In genomic region chr8:6179602-6180001, GRCm38 (mm10) we compare ENCODE assay signal across 29 mouse cellular contexts.
A peak's percentile ranks its signal among the peaks of the same experiment; 100 is the strongest.
DNase-seq lines count a peak whose midpoint lies in the region; ATAC-seq and TF ChIP-seq lines count a peak whose summit lies in the region.
"Had no signal": no experiment of that assay in that cellular context is flagged by ENCODE, and none has a peak within 500 bp of the region (broad histone marks: within the 10 kb centered on the region; RNA-seq: fewer than 3 reads in every experiment).

No protein-coding gene starts in this region.

- no peaks in the 10 kb centered on the region for H3K36me3 ChIP-seq in splenic B cell, adult 2 months (ENCODE audit: control insufficient read depth, insufficient read depth, low read length, poor library complexity, severe bottlenecking)
- H3K36me3 ChIP-seq: embryonic facial prominence, embryonic 10.5 days; embryonic facial prominence, embryonic 13.5 days; forebrain, embryonic 10.5 days; heart, embryonic 10.5 days; heart, embryonic 13.5 days had no signal

- no peak for TF ChIP-seq POLR2A in brain, embryonic 14.5 days (IDR thresholded peaks at IDR 0.05; ENCODE audit: borderline replicate concordance, extremely low read depth, insufficient read depth, insufficient read length, poor library complexity, severe bottlenecking)

- TF ChIP-seq CTCF in brain, embryonic 14.5 days (IDR thresholded peaks at IDR 0.05; ENCODE audit: borderline replicate concordance, extremely low read depth, insufficient read depth, insufficient read length), result no peak

- H3K27me3 ChIP-seq in splenic B cell, adult 2 months (ENCODE audit: control insufficient read depth, insufficient read depth, low read length, poor library complexity, severe bottlenecking), result no peaks in the 10 kb centered on the region
- H3K27me3 ChIP-seq: embryonic facial prominence, embryonic 13.5 days; forebrain, embryonic 13.5 days; heart, embryonic 13.5 days had no signal

- no peak for DNase-seq in frontal cortex, postnatal 14 days (ENCODE audit: low spot score in 2 of 2)
- peak; percentile 72 for DNase-seq in A20 (ENCODE audit: low read depth, low spot score)
- DNase-seq in brain, embryonic 14.5 days (ENCODE audit: low read depth), result peak; percentile 17
- DNase-seq in splenic B cell, adult 2 months (ENCODE audit: low read depth, low spot score), result peak; percentile 3
- DNase-seq in kidney, adult 9 months, result no peak
- DNase-seq in adrenal gland, adult (ENCODE audit: inconsistent age in 2 of 2, low spot score in 1 of 2), result no peak
- DNase-seq: adrenal gland, adult 8-10 months; adrenal gland, postnatal 25 days; cerebellum, adult 11 months; cerebellum, adult 2 months; cerebellum, adult 9-11 months; cerebellum, postnatal 25 days; embryo, embryonic 11 days; gastrocnemius, postnatal 10 days; gastrocnemius, postnatal 36 days; heart, adult 2 months; heart, postnatal 14 days; heart, postnatal 4 days had no signal

- peak; percentile 82 for ATAC-seq in frontal cortex, adult (ENCODE audit: low TSS enrichment)
- ATAC-seq: CD4-positive, CD25-positive, alpha-beta regulatory T cell, adult 4 months; forebrain, embryonic 13.5 days; hindbrain, postnatal 0 days; inflammation-experienced regulatory T-cells, adult 6 months; intestine, embryonic 16.5 days had no signal

Comparison
In these comparisons a context has a peak if more than half of its experiments do, and no peak if none do; other contexts are left out.
1. DNase-seq: peak in A20 (single experiment), brain, embryonic 14.5 days (single experiment) and splenic B cell, adult 2 months (single experiment); none in frontal cortex, postnatal 14 days (0 of 2), kidney, adult 9 months (single experiment) and adrenal gland, adult (0 of 2).